Mouse (Mus musculus) heart, embryonic 16.5 days (tissue): ENCODE results near the gene Tyw3. TPM values are rescaled to one million over a fixed set of nuclear protein-coding genes. Genes with fewer than 3 reads are reported as not detected.
A peak's percentile ranks its signal among the peaks of the same experiment; 100 is the strongest.

ENCODE experiments used
- ATAC-seq: fragments of 200-750 bp; cut with Nextera tagmentation; replicated peaks from 2 replicates; pipeline ENCODE4 v1.8.0; 2017; ENCODE audit warnings: moderate number of reproducible peaks; ENCODE audit not compliant: insufficient read depth, low FRiP score; ENCODE audit errors: extremely low read depth
- H3K27ac ChIP-seq: fragments of 300-500 bp; sonication (generic); 2 replicates; pipeline ENCODE4 v1.5.1; 2014; ENCODE audit warnings: mild to moderate bottlenecking, low read length, control low read depth, moderate library complexity
- H3K27me3 ChIP-seq: fragments of 300-500 bp; sonication (generic); 2 replicates; pipeline ENCODE4 v1.6.1; 2014; ENCODE audit warnings: low read length, mixed read lengths; ENCODE audit not compliant: control insufficient read depth, insufficient read depth
- H3K36me3 ChIP-seq: fragments of 300-500 bp; sonication (generic); 2 replicates; pipeline ENCODE4 v1.6.1; 2014; ENCODE audit not compliant: control insufficient read depth, insufficient read depth
- H3K4me1 ChIP-seq: fragments of 300-500 bp; sonication (generic); 2 replicates; pipeline ENCODE4 v1.6.1; 2014; ENCODE audit warnings: low read length, mixed read lengths; ENCODE audit not compliant: control insufficient read depth, insufficient read depth
- H3K4me2 ChIP-seq: fragments of 300-500 bp; sonication (generic); 2 replicates; pipeline ENCODE4 v1.6.1; 2014; ENCODE audit warnings: low read depth, mild to moderate bottlenecking, control low read depth, low read length
- H3K4me3 ChIP-seq: fragments of 300-500 bp; sonication (generic); 2 replicates; pipeline ENCODE4 v1.5.1; 2014; ENCODE audit warnings: mild to moderate bottlenecking, control low read depth, low read length
- H3K9ac ChIP-seq: fragments of 300-500 bp; sonication (generic); 2 replicates; pipeline ENCODE4 v1.6.1; 2014; ENCODE audit warnings: low read length, control low read depth
- H3K9me3 ChIP-seq: fragments of 300-500 bp; sonication (generic); replicated peaks from 2 replicates; pipeline ENCODE4 v1.6.1; 2016; ENCODE audit warnings: low read length; ENCODE audit not compliant: control insufficient read depth
- WGBS: fragments of 180-500 bp; shearing (Covaris S2); extraction: QIAGEN DNeasy Blood & Tissue Kit; methylation state at CpG from one replicate; pipeline ENCODE4 v1.1.7; 2014; 5-methylcytosine and 5-hydroxymethylcytosine counted together
- polyA plus RNA-seq: library from polyadenylated mRNA; unstranded; fragments of >200 nt; fragmentation: Nextera tagmentation; extraction: Ambion mirVana; gene quantifications from 2 replicates; pipeline ENCODE4 v1.2.1, GENCODE M21; 2015

Gene Tyw3
- polyA plus RNA-seq, 1 experiment from 2014 or later, result 6.8 TPM

DNA sequence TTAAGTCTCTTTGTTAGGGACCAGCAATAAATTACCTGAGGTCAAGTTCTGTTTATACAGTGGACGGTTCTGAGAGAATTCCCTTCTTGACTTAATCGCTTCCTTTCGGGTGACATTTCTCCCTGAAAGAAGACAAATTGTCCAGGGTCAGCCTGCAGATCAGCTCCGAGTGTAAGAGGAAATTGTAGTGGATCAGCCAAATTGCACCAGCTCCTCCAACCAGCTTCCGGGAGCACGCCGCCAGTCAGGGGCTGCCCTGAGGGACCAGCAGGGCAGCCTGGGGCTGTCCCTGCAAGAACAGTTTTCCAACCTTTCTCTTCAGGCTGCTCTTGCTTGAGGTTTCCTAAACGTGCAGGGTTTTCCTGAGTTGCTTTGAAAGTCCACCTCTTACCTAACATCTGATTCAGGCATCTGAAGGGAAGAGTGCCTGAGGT is 48.0 kb downstream of the Tyw3 start:
- H3K27me3 ChIP-seq, result peaks cover 8% of the 10 kb centered on the region

DNA sequence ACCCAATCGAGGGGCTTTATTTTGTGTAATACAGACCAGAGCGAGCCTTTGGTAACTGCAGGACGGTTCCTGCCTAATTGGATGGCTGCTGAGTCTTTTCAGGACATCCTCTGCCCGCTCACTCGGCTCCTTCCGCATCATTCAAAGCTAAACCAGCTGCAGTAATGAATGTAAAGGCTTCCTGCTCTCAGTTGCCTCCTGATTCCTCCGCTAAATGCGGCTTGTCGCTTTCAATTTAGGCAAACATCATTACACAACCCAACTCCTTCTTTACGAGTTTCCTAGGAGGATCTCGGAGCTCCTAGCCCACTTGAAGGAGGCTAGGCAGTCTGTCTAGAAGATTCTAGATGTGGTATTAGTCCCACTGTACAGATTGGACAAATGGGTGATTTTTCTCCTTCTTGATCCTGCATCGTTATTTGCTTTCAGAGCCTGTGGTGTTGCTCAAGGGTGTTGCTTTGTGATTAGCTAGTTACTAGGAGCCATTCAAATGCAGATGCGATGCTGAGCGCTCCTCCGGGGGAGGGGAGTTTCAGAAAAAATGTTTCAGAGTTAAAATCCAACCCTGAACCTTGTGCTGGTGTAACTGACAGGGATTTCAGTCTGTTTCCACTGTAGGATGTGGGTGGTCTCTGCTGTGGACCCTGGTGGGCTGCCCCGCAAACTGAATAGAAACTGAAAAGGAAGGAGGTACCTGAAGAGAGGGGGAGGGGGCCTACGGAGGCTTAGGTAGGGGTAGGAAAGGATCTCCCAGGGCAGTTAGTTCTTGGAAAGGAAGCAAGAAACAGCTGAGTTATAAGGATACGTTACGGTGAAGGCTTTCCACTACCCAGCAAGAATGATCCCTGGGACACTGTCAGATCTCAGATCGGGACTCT is 49.1 kb downstream of the Tyw3 start:
- peaks cover 4% of the 10 kb centered on the region; the same call in 1 of the 2 replicates for H3K4me1 ChIP-seq
- H3K4me2 ChIP-seq, result peak overlapping the region; percentile 34
- 12% methylated on average over 20 of the region's 20 CpGs for WGBS
- no peaks in the 10 kb centered on the region for H3K36me3 ChIP-seq
- no peak overlapping the region for H3K9ac ChIP-seq
- H3K27ac ChIP-seq, result no peak overlapping the region
- H3K4me3 ChIP-seq, result peak overlapping the region; percentile 35
- no peak for ATAC-seq
- no peaks in the 10 kb centered on the region for H3K9me3 ChIP-seq
- H3K27me3 ChIP-seq, result peaks cover 8% of the 10 kb centered on the region

More for the DNA sequence above, 48.0 kb downstream of the Tyw3 start:
- Histone ChIP-seq H3K4me3 (no peak overlapping the region), H3K4me2 (no peak overlapping the region), H3K27ac (no peak overlapping the region), H3K4me1 (peaks cover 4% of the 10 kb centered on the region; the same call in 1 of the 2 replicates), H3K9me3 (no peaks in the 10 kb centered on the region), H3K9ac (no peak overlapping the region), H3K36me3 (no peaks in the 10 kb centered on the region)
- no peak for ATAC-seq
- WGBS, result 23% methylated on average over 8 of the region's 8 CpGs

DNA sequence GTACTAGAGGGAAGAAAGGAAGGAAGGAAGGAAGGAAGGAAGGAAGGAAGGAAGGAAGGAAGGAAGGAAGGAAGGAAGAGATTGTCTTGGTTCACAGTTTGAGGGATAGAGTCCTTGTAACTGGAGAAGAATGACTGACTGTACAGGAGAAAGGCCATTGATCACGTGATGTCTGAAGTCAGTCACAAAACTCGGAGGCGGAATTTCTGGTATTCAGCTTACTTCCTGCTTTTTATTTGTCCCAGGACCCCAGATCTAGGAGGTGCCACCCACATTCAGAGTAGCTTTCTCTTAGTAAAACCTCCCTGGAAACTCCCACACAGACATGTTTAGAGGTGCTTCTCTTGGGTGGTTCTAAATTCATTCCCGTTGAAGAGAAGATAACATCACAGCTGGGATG is 50.7 kb downstream of the Tyw3 start:
- ATAC-seq, result no peak
- Histone ChIP-seq H3K27me3 (peaks cover 8% of the 10 kb centered on the region), H3K9me3 (no peaks in the 10 kb centered on the region), H3K4me1 (peaks cover 4% of the 10 kb centered on the region; the same call in 1 of the 2 replicates), H3K9ac (no peak overlapping the region), H3K27ac (no peak overlapping the region), H3K36me3 (no peaks in the 10 kb centered on the region), H3K4me2 (no peak overlapping the region), H3K4me3 (no peak overlapping the region)
- 35% methylated on average over 4 of the region's 4 CpGs for WGBS

DNA sequence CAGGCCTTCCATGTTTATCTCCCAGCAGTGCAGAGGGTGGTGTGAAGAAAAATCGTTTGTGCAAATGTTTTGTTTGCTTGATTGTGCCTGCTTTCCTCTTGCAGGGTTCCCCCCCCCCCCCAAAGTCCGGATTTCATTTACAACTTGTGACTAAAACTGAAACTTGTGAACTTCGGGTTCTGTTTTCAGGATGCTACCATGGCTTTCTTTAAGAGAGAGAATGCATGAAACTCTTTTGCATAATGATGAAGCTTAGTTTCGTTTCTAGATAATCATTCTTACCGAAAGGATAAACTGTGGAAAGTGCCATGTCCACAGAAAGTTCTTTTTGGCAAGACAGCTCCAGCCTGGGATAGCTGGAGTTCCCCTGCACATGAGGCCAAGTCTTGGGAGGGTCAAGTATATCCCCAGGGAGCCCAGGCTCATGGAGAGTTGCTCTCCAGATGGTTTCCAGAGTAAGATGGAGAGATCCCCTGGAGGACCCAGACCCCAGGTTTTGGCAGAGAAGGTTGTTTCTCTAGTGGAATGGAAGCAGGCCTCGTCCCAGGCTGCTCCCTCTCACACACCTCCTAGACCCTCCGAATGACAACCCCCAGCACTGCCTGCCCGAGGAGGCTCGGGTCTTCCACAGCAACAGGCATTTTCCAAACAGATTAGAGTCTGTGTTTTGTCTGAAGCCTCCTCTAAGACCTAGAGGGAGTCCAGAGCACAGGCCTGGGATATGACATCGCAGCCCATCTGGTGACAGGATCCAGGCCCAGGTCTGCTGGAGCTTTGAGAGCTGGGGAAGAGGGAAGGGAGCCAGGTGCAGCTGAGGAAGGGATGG is 56.6 kb downstream of the Tyw3 start:
- ATAC-seq, result no peak
- Histone ChIP-seq H3K27me3 (no peaks in the 10 kb centered on the region), H3K9me3 (no peaks in the 10 kb centered on the region), H3K4me3 (no peak overlapping the region), H3K36me3 (no peaks in the 10 kb centered on the region), H3K9ac (no peak overlapping the region), H3K4me1 (no peaks in the 10 kb centered on the region), H3K4me2 (no peak overlapping the region), H3K27ac (no peak overlapping the region)
- WGBS, result 44% methylated on average over 10 of the region's 10 CpGs

DNA sequence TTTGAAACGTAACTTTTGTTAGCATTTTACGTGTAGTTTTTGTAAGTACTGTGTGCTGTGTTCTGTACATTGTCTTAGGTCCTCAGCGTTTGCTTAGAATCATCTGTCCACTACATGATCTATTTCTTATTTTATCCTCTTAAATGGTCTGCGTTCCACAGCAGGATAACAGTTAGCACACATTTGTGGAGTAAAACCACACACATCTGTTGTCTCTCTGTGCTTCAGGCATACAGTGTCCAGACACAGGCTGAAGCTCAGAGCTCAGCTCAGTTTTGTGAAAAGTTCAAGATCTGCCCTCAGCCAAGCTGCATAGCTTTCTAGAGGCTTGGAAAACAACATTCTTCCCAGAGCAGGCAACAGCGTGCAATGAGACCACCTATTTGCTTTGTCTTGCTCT is 60.8 kb downstream of the Tyw3 start:
- Histone ChIP-seq H3K4me1 (no peaks in the 10 kb centered on the region), H3K27ac (no peak overlapping the region), H3K9me3 (no peaks in the 10 kb centered on the region), H3K4me2 (no peak overlapping the region), H3K27me3 (no peaks in the 10 kb centered on the region), H3K4me3 (no peak overlapping the region), H3K9ac (no peak overlapping the region), H3K36me3 (no peaks in the 10 kb centered on the region)
- no peak for ATAC-seq
- 70% methylated on average over 5 of the region's 5 CpGs for WGBS

DNA sequence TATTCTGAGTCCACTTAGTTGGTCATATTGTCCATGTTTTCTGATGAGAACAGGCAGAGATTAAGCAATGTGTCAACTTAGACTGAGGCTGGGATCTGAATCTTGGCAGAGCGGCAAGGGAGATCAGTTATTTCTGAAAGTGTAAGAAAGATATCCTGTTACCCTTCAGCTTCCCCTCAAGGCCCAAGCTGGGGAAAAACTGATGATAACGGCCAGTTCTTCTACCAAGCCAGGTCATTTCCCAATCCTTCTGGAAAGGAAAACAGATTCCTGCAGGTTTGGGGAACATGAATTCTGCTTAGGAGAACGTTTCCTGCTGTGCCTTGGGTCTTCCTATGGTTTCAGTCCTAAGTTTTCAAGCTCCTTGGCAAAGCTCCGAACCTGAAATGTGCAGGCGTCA is 63.7 kb downstream of the Tyw3 start:
- ATAC-seq, result no peak
- no peaks in the 10 kb centered on the region for H3K4me1 ChIP-seq
- no peaks in the 10 kb centered on the region for H3K9me3 ChIP-seq
- H3K4me3 ChIP-seq, result no peak overlapping the region
- H3K36me3 ChIP-seq, result no peaks in the 10 kb centered on the region
- H3K27me3 ChIP-seq, result no peaks in the 10 kb centered on the region
- H3K27ac ChIP-seq, result no peak overlapping the region
- 56% methylated on average over 5 of the region's 5 CpGs for WGBS
- H3K9ac ChIP-seq, result no peak overlapping the region
- no peak overlapping the region for H3K4me2 ChIP-seq

DNA sequence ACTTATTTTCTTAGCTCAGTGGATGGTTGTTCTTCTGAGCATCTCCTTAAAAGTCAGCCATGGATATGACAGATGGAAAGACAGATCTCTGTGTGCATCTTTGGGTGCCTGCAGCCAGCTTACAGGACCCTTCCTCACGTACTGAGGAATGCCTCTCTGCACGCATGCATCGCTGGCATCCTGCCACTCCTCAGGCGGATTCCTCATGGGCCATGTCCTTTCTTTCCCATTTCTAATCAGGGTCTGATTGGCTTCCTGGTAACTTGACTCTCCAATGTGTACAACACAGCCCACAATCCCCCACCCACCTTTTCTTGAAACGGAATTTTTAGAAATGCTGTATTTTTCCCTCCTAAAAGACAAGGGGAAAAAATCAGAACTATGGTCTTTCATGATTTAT is 67.9 kb downstream of the Tyw3 start:
- 31% methylated on average over 5 of the region's 5 CpGs for WGBS
- no peaks in the 10 kb centered on the region for H3K9me3 ChIP-seq
- no peak overlapping the region for H3K27ac ChIP-seq
- H3K4me1 ChIP-seq, result no peaks in the 10 kb centered on the region
- H3K9ac ChIP-seq, result no peak overlapping the region
- H3K4me3 ChIP-seq, result no peak overlapping the region
- H3K27me3 ChIP-seq, result no peaks in the 10 kb centered on the region
- no peak for ATAC-seq
- no peak overlapping the region for H3K4me2 ChIP-seq
- H3K36me3 ChIP-seq, result no peaks in the 10 kb centered on the region

DNA sequence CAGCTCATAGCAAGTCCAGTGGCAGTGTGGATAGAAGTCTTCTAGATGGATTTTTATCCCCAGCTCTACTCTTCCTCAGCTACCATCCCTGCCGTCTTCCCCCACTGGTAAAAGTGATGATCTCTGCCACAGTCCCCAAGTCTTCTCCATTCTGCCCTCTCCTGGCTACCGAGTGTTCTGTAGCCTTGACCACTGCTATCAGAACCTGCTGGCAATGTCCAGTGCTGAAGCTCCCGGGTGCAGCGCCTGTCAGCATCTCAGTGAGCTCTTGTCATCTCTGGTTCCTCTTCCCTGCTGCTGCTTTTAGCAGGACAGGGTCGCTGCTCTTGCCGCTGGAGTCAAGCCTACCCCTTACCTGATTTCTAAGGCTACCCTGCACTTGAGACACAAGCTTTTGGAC is 70.3 kb downstream of the Tyw3 start:
- no peaks in the 10 kb centered on the region for H3K36me3 ChIP-seq
- ATAC-seq, result no peak
- H3K27ac ChIP-seq, result no peak overlapping the region
- WGBS, result 22% methylated on average over 6 of the region's 6 CpGs
- no peak overlapping the region for H3K4me3 ChIP-seq
- H3K9me3 ChIP-seq, result no peaks in the 10 kb centered on the region
- H3K4me2 ChIP-seq, result no peak overlapping the region
- no peaks in the 10 kb centered on the region for H3K4me1 ChIP-seq
- H3K27me3 ChIP-seq, result no peaks in the 10 kb centered on the region
- no peak overlapping the region for H3K9ac ChIP-seq
